Mouse (Mus musculus) embryonic facial prominence, embryonic 14.5 days (tissue): ENCODE data around the gene Prmt2. TPM values are rescaled to one million over a fixed set of nuclear protein-coding genes. Genes with fewer than 3 reads are reported as not detected.

Experiments
- ATAC-seq: fragments of 200-750 bp; cut with Nextera tagmentation; 2 replicates; pipeline ENCODE4 v1.8.0; 2017; ENCODE audit warnings: low read depth, moderate number of reproducible peaks, moderate TSS enrichment
- DNase-seq: peaks from one replicate; pipeline ENCODE4 v3.0.0-alpha.2; 2015; ENCODE audit warnings: low spot score
- H3K27ac ChIP-seq: fragments of 300-500 bp; sonication (generic); replicated peaks from 2 replicates; pipeline ENCODE4 v1.5.1; 2014; ENCODE audit warnings: low read depth, mild to moderate bottlenecking, low read length, moderate library complexity
- H3K27me3 ChIP-seq: fragments of 300-500 bp; sonication (generic); replicated peaks from 2 replicates; pipeline ENCODE4 v1.6.1; 2014; ENCODE audit warnings: low read length; ENCODE audit not compliant: control insufficient read depth, insufficient read depth
- H3K36me3 ChIP-seq: fragments of 300-500 bp; sonication (generic); 2 replicates; pipeline ENCODE4 v1.6.1; 2014; ENCODE audit warnings: low read length, mixed read lengths; ENCODE audit not compliant: control insufficient read depth, insufficient read depth
- H3K4me1 ChIP-seq: fragments of 300-500 bp; sonication (generic); 2 replicates; pipeline ENCODE4 v1.6.1; 2014; ENCODE audit warnings: antibody characterized with exemption, low read length; ENCODE audit not compliant: control insufficient read depth, insufficient read depth
- H3K4me2 ChIP-seq: fragments of 300-500 bp; sonication (generic); 2 replicates; pipeline ENCODE4 v1.6.1; 2014; ENCODE audit warnings: low read depth, mild to moderate bottlenecking, low read length, moderate library complexity, mixed read lengths
- H3K4me3 ChIP-seq: fragments of 300-500 bp; sonication (generic); 2 replicates; pipeline ENCODE4 v1.5.1; 2014; ENCODE audit warnings: low read depth, mild to moderate bottlenecking, low read length
- H3K9ac ChIP-seq: fragments of 300-500 bp; sonication (generic); 2 replicates; pipeline ENCODE4 v1.6.1; 2014; ENCODE audit warnings: low read depth, mild to moderate bottlenecking, low read length, moderate library complexity, mixed read lengths
- H3K9me3 ChIP-seq: fragments of 300-500 bp; sonication (generic); 2 replicates; pipeline ENCODE4 v1.6.1; 2016; ENCODE audit warnings: low read length; ENCODE audit not compliant: control insufficient read depth
- WGBS: fragments of 180-500 bp; shearing (Covaris S2); extraction: QIAGEN DNeasy Blood & Tissue Kit; methylation state at CpG from one replicate; pipeline ENCODE4 v1.1.7; 2014; 5-methylcytosine and 5-hydroxymethylcytosine counted together
- polyA plus RNA-seq: library from polyadenylated mRNA; unstranded; fragments of >200 nt; fragmentation: Nextera tagmentation; extraction: Ambion mirVana; gene quantifications from 2 replicates; pipeline ENCODE4 v1.2.1, GENCODE M21; 2014

Gene Prmt2
- polyA plus RNA-seq, 1 experiment from 2014 or later = 68.7 TPM

DNA sequence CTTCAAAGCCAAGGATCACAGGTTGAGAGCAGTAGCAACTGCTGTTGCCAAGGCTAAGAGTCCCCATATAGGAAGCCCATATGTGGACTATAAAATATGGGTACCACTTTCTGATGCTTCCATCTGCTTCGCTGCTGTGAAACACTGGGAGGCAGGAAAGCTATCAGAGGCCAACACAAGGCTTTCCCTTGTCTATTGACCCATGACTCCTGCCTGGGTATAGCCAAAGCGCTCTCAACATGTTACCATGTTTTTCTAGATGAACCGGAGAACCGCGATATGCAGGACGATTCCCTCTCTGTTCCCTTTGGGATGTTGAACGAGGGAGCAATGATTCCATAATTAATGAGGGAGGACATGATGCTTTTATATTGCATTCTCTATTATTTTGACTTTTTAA, 26.9 kb downstream of the Prmt2 start:
- 95% methylated on average over 7 of the region's 7 CpGs for WGBS
- no peak overlapping the region for H3K4me2 ChIP-seq
- DNase-seq (no peak), ATAC-seq (no peak)
- H3K36me3 ChIP-seq = peaks cover 84% of the 10 kb centered on the region
- H3K27me3 ChIP-seq = no peaks in the 10 kb centered on the region
- no peak overlapping the region for H3K9ac ChIP-seq
- H3K27ac ChIP-seq = no peak overlapping the region
- no peak overlapping the region for H3K4me3 ChIP-seq
- no peaks in the 10 kb centered on the region for H3K4me1 ChIP-seq
- peaks cover 16% of the 10 kb centered on the region for H3K9me3 ChIP-seq

DNA sequence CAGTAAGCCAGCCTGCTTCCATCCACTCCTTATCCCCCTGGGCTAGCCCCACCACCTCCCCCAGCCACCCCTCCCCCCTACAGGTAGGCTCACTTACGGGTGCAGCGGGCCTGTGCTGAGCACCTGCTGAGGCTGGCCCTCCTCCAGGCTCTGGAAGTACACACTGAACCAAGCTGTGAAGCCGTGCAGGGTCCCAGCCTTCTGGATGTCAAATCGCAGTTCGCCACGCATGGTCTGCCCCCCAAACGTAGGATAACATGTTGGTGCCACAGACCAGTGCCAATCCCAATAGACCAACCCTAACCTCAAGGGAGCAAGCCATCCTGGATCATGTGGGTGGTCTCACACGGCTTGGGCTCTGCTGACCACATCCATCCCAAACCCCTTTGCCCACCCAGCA, 28.4 kb downstream of the Prmt2 start:
- Histone ChIP-seq H3K27ac (no peak overlapping the region), H3K27me3 (no peaks in the 10 kb centered on the region), H3K4me1 (no peaks in the 10 kb centered on the region), H3K4me2 (no peak overlapping the region), H3K4me3 (no peak overlapping the region), H3K9me3 (peaks cover 4% of the 10 kb centered on the region; the same call in 1 of the 2 replicates), H3K36me3 (peaks cover 68% of the 10 kb centered on the region), H3K9ac (no peak overlapping the region)
- WGBS = 90% methylated on average over 6 of the region's 8 CpGs
- DNase-seq = no peak
- ATAC-seq = no peak

DNA sequence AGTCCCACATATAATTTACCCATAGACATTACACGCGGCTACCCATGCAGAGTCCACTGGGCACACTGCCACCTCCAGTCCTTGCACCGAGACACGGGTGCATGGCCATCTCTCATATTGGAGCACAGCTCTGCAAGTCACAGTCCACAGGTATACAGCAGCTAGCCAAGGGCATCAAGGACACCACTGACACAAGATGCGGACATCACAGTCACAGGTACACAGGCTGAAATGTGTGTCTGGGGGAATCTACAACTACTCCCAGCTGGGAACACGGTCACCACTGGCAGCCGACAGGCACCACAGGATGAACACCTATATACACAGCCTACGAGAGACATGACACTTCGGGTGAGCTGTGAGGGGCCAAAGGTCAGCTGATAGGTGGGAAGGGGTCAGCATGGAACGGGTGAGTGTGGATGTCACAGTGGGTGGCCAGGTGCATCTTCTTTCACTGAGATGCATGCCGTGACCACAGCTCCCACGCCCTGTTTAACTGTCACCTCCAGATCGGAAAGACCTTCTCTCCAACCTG, 30.3 kb downstream of the Prmt2 start:
- peaks cover 50% of the 10 kb centered on the region for H3K36me3 ChIP-seq
- ATAC-seq = no peak
- DNase-seq = no peak

DNA sequence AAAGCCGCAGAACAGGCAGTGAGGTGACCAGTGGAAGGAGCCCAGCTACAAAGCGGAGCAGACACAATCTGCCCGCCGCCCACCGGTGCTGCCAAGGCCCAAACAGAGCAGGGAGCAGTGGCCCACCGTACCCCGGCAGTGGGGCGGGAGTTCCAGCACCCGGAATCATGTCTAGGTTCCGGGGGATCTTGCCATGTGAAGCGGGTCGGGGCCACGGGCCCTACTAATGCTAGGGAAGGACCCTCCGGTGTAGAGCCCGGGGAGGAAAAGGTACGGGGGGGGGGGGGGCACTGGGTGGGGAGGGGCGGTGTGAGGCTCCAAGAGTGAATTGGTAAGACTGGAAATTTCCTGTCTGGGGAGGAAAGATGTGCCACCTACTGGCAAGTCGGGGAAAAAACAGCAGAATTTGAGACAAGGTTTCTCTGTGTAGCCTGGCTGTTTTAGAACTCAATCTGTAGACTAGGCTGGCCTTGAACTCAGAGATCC, 33.8 kb downstream of the Prmt2 start:
- peaks cover 28% of the 10 kb centered on the region for H3K36me3 ChIP-seq
- no peaks in the 10 kb centered on the region for H3K9me3 ChIP-seq
- H3K9ac ChIP-seq = peak overlapping the region; percentile 59
- DNase-seq = peak; percentile 40
- no peaks in the 10 kb centered on the region for H3K4me1 ChIP-seq
- WGBS = 14% methylated on average over 11 of the region's 18 CpGs
- peak overlapping the region; percentile 59 for H3K4me2 ChIP-seq
- no peak overlapping the region for H3K27ac ChIP-seq
- no peaks in the 10 kb centered on the region for H3K27me3 ChIP-seq
- peak; percentile 53; the same call in 1 of the 2 replicates for ATAC-seq
- peak overlapping the region; percentile 35 for H3K4me3 ChIP-seq

More for the DNA sequence above, 30.3 kb downstream of the Prmt2 start:
- no peaks in the 10 kb centered on the region for H3K9me3 ChIP-seq
- H3K4me1 ChIP-seq = no peaks in the 10 kb centered on the region
- no peak overlapping the region for H3K9ac ChIP-seq
- H3K27ac ChIP-seq = no peak overlapping the region
- H3K4me2 ChIP-seq = no peak overlapping the region
- no peak overlapping the region for H3K4me3 ChIP-seq
- H3K27me3 ChIP-seq = no peaks in the 10 kb centered on the region
- 89% methylated on average over 13 of the region's 13 CpGs for WGBS

DNA sequence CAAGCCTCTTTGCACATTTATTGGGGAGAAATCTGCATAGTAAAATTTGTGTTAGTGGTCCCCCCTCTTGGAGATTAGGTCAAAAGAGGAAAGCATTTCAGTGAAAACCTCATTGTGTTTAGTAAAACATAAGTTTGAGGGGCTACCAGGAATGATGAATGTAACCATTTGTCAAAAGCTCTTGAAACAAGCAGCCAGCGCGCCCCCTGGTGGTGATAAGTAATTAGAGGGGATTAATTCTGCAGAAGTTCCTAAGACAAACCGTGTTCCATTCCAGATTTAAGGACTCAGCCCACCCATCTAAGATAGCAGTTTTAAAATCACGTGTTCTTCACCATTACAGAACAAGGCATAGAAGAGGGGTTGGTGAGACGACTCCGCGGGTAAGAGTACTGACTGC, 35.7 kb downstream of the Prmt2 start:
- no peaks in the 10 kb centered on the region for H3K4me1 ChIP-seq
- H3K9ac ChIP-seq = no peak overlapping the region
- ATAC-seq (no peak), DNase-seq (peak; percentile 87)
- H3K36me3 ChIP-seq = peaks cover 10% of the 10 kb centered on the region
- H3K9me3 ChIP-seq = no peaks in the 10 kb centered on the region
- H3K4me3 ChIP-seq = no peak overlapping the region
- no peak overlapping the region for H3K4me2 ChIP-seq
- 15% methylated on average over 7 of the region's 7 CpGs for WGBS
- no peak overlapping the region for H3K27ac ChIP-seq
- no peaks in the 10 kb centered on the region for H3K27me3 ChIP-seq

DNA sequence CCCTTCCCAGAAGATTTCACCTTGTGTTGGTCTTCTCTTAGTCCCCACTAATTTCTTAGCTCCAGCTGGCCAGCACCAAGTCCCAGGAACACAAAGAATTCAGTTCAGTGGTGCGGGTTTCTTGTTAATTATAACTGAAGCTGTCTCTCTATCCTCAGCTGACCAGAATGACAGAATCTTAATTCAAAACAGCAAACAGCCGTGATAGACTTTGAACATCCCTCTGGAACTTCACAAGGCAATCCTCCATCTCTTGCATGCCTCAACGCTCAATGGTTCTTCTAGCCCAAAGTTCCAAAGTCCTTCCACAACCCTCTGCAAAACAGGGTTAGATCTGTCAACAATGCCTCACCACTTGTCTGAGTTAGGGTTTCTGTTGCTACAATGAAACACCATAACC, 36.2 kb downstream of the Prmt2 start:
- DNase-seq (no peak), ATAC-seq (no peak)
- WGBS = 86% methylated on average over 3 of the region's 3 CpGs
- Histone ChIP-seq H3K27me3 (no peaks in the 10 kb centered on the region), H3K36me3 (peaks cover 4% of the 10 kb centered on the region), H3K4me3 (no peak overlapping the region), H3K27ac (no peak overlapping the region), H3K9me3 (no peaks in the 10 kb centered on the region), H3K4me2 (no peak overlapping the region), H3K4me1 (no peaks in the 10 kb centered on the region), H3K9ac (no peak overlapping the region)

DNA sequence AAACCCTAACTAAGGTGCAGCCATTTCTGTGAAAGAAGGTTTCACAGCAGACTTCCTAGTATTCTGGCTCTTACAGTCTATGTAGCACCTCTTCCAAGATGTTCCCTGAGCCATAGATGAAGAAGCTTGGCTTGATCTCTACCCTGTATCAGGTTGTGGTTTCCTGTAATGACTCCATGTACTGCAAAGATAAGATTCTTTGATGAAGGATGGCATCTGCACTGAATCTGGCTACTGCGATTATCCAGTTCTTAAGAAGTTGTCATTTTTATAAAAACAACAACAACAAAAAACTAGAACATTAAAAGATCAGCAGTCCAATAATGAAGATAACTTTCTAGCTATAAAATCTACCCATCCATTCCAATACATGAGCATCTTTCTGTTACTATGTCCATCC, 49.7 kb downstream of the Prmt2 start:
- Histone ChIP-seq H3K27ac (no peak overlapping the region), H3K27me3 (no peaks in the 10 kb centered on the region), H3K36me3 (no peaks in the 10 kb centered on the region), H3K4me2 (no peak overlapping the region), H3K9ac (no peak overlapping the region), H3K4me3 (no peak overlapping the region), H3K4me1 (no peaks in the 10 kb centered on the region), H3K9me3 (no peaks in the 10 kb centered on the region)
- ATAC-seq (no peak), DNase-seq (no peak)
- 93% methylated on average over 1 of the region's 1 CpGs for WGBS

DNA sequence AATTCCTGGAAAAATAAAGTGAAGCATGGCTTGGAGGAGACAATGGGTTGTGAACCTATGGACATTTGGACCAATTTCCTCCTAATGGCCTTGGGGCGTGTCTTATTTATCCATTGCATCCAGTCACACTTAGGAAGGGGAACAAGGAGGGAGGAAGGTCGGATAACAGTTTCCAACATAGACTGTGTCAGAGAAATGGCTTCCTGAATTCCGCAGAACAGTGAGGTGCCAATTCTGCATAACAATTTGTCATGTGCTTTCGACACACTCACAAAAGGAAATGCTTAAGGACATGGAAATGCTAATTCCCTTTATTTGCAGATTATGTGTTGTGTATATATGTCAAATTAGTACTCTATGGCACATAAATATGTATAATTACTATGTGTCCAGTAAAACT, 52.4 kb downstream of the Prmt2 start:
- Histone ChIP-seq H3K36me3 (no peaks in the 10 kb centered on the region), H3K9me3 (no peaks in the 10 kb centered on the region), H3K27me3 (no peaks in the 10 kb centered on the region), H3K4me2 (no peak overlapping the region), H3K27ac (no peak overlapping the region), H3K4me3 (no peak overlapping the region), H3K9ac (no peak overlapping the region), H3K4me1 (no peaks in the 10 kb centered on the region)
- WGBS = 77% methylated on average over 4 of the region's 4 CpGs
- no peak for DNase-seq
- no peak for ATAC-seq

DNA sequence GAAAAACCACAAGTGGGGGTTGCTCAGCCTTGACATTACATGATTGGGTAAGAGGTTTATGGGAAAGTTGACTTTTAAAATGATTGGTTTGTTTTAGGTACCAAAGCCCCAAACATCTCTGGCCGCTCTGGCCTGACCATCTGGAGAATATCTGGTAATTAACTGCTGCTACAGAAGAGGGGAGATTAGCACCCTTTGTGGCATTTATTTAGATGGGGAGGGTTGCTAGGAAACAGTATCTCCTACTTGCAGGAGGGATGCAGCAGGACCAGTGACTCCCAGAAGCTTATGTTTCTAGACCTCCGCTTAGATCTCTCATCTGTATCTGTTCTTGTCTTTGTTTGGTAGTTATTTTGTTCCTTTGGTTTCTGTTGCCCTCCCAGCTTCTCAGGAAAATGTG, 62.8 kb downstream of the Prmt2 start:
- no peaks in the 10 kb centered on the region for H3K27me3 ChIP-seq
- ATAC-seq (no peak), DNase-seq (no peak)
- H3K4me1 ChIP-seq = no peaks in the 10 kb centered on the region
- no peaks in the 10 kb centered on the region for H3K9me3 ChIP-seq
- no peak overlapping the region for H3K4me2 ChIP-seq
- no peaks in the 10 kb centered on the region for H3K36me3 ChIP-seq
- no peak overlapping the region for H3K4me3 ChIP-seq
- H3K9ac ChIP-seq = no peak overlapping the region
- no peak overlapping the region for H3K27ac ChIP-seq
- WGBS = 49% methylated on average over 2 of the region's 2 CpGs
